Mouse (Mus musculus) olfactory bulb, adult 2 months (tissue): ENCODE results near the gene Spta1.

Experiments
- CTCF ChIP-seq: fragments of 200-500 bp; IDR thresholded peaks from 2 replicates; pipeline ENCODE4 v1.5.1; 2012; ENCODE audit warnings: low read depth, mild to moderate bottlenecking, low read length, moderate library complexity; ENCODE audit not compliant: insufficient read depth
- POLR2A ChIP-seq: fragments of 200-500 bp; IDR thresholded peaks from 2 replicates; pipeline ENCODE4 v1.6.1; 2012; ENCODE audit warnings: mild to moderate bottlenecking, low read depth, low read length, moderate library complexity; ENCODE audit not compliant: insufficient read depth

DNA sequence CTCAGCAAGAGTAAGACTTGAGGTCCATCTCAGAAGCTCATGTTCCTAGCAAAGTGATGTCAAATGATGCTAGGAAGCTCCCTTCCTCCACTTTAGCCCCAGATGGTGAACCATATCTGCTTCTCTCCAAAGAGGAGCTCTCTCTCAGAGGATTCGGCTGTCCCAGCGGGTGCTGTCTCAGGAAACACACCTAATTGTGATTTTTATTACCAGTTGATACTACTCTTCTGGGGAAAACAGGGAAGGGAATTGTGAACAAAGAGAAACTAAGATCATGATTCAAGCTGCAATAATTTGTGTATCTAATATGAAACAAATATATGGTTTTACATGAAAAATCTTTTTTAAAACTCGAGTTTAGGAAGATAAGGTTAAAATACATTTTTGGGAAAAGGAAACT, 79.4 kb downstream of the Spta1 start, which contains the start of gene Olfr419:
- TF ChIP-seq POLR2A (no peak), CTCF (no peak)
